Mouse (Mus musculus): ENCODE measurements around the gene Taf3. TPM values are rescaled to one million over a fixed set of nuclear protein-coding genes. Genes with fewer than 3 reads are reported as not detected.
A peak's percentile ranks its signal among the peaks of the same experiment; 100 is the strongest.

Taf3 gene
- polyA plus RNA-seq, 2 experiments: 9.2 to 12.4 TPM

DNA sequence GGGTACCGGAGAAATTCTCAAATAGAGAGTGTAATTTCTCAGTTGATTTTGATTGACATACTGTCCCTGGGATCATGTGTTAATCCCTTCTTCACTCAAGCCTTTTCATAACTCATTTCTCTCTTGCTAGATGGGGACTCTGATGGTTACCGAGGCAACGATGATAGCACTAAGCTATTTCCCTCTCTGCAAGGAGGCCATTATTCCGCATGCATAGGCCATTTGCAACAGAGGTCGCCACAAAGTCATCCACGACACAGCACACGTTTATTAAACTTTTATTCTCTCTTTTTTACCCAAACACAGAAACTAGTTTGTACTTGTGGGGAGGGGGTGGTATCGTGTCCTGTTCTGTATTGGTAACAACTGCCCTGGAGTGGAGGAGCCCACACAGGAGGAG is 150.6 kb downstream of the Taf3 start:
- peaks cover 70% of the 10 kb centered on the region for H3K27me3 ChIP-seq (ENCODE audit: control insufficient read depth, insufficient read depth, low read length)
- H3K4me1 ChIP-seq (ENCODE audit: control insufficient read depth, insufficient read depth, low read length): no peaks in the 10 kb centered on the region
- TF ChIP-seq POLR2A (IDR thresholded peaks at IDR 0.05; ENCODE audit: borderline replicate concordance, extremely low read depth, insufficient read depth, insufficient read length): no peak
- WGBS: 8% methylated on average over 8 of the region's 8 CpGs
- no peak overlapping the region for H3K4me3 ChIP-seq (replicated peaks; ENCODE audit: low read length)
- no peaks in the 10 kb centered on the region for H3K9me3 ChIP-seq (ENCODE audit: control insufficient read depth, low read length)
- ATAC-seq (ENCODE audit: low FRiP score, low read depth) (no peak), DNase-seq (ENCODE audit: low spot score) (no peak)
- no peak overlapping the region for H3K27ac ChIP-seq (replicated peaks; ENCODE audit: low read depth, low read length)
- no peak overlapping the region for H3K9ac ChIP-seq (ENCODE audit: low read depth, low read length, severe bottlenecking)
- no peak overlapping the region for H3K4me2 ChIP-seq (replicated peaks; ENCODE audit: low read depth, low read length, severe bottlenecking)
- no peaks in the 10 kb centered on the region for H3K36me3 ChIP-seq (ENCODE audit: control insufficient read depth, insufficient read depth, low read length)

DNA sequence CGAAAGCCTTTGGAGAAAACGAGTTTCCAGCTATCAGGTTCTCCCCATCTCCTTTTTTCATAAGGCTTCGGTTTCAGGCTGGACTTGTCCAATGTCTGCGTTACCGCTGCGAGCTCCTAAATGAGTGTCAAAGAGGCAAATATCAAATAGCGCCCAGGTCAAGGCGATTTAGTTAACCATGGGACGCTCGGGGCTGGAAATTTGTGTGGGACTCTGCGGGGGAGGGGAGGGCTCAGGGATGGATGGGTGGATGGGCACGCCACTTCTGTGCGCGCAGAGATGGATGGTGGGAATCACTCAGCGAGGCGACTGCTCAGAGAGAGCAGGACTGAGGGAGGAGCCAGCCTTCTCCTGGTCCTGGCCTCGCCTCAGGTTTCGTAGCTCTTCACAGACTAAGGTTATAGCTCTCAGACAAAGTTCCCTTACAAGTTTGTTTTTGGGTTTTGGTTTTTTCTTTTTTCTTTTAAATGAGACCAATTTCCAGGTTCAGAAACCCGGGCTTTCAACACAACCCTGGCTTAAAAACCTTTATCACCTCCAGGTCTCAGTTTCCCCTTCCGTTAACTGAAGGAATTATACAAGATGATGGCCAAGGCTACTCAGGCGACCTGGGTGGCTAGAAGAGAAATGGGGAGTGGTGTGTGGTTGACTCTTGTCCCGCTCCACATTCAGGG is 152.2 kb downstream of the Taf3 start:
- TF ChIP-seq POLR2A (IDR thresholded peaks at IDR 0.05; ENCODE audit: borderline replicate concordance, extremely low read depth, insufficient read depth, insufficient read length): no peak
- Histone ChIP-seq H3K4me3 (replicated peaks; ENCODE audit: low read length) (peak overlapping the region; percentile 16), H3K9ac (ENCODE audit: low read depth, low read length, severe bottlenecking) (no peak overlapping the region), H3K36me3 (ENCODE audit: control insufficient read depth, insufficient read depth, low read length) (no peaks in the 10 kb centered on the region), H3K27ac (replicated peaks; ENCODE audit: low read depth, low read length) (no peak overlapping the region), H3K4me1 (ENCODE audit: control insufficient read depth, insufficient read depth, low read length) (no peaks in the 10 kb centered on the region), H3K4me2 (replicated peaks; ENCODE audit: low read depth, low read length, severe bottlenecking) (no peak overlapping the region; the same call in 1 of the 2 replicates), H3K9me3 (ENCODE audit: control insufficient read depth, low read length) (no peaks in the 10 kb centered on the region), H3K27me3 (ENCODE audit: control insufficient read depth, insufficient read depth, low read length) (peaks cover 81% of the 10 kb centered on the region)
- under 1% methylated on average over 22 of the region's 22 CpGs for WGBS
- no peak for ATAC-seq (ENCODE audit: low FRiP score, low read depth)
- no peak for DNase-seq (ENCODE audit: low spot score)

DNA sequence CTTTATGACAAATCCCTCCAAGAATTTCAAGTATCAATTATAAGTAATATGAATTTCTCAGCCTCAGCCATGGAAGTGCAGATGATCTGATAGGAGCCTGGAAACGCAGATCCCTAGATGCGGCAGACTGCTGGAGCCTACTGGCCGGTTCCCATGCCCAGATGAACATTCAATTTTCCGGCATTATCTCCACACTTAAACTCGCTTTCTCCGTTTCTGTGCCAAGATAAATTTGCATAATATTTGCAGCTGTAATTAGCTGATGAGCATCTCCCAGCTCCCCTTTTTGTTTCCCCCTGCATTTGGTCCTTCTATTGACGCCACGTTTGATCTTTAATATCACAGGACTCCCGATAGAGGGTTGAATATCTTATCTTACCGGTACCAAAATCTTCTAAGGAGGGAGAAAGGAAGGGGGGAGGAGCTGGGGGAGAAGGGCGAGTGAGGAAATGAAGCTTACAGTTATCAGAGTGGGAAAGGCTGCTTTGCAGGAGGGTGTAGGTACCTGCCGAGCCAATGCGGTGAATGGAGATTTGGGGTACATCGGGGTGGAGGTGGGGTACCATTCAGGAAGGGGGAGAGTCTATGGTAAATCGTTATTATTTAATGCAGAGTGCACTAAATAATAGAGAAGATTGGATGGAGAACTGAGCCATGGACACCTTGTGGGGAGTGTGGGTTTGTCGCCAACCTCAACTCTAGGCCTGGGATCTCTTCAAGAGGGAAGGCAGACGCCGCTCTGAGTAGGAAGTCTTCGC is 153.4 kb downstream of the Taf3 start:
- Histone ChIP-seq H3K9ac (ENCODE audit: low read depth, low read length, severe bottlenecking) (no peak overlapping the region), H3K4me2 (replicated peaks; ENCODE audit: low read depth, low read length, severe bottlenecking) (no peak overlapping the region), H3K36me3 (ENCODE audit: control insufficient read depth, insufficient read depth, low read length) (no peaks in the 10 kb centered on the region), H3K27ac (replicated peaks; ENCODE audit: low read depth, low read length) (no peak overlapping the region), H3K27me3 (ENCODE audit: control insufficient read depth, insufficient read depth, low read length) (peaks cover 94% of the 10 kb centered on the region), H3K4me3 (replicated peaks; ENCODE audit: low read length) (no peak overlapping the region), H3K4me1 (ENCODE audit: control insufficient read depth, insufficient read depth, low read length) (no peaks in the 10 kb centered on the region), H3K9me3 (ENCODE audit: control insufficient read depth, low read length) (no peaks in the 10 kb centered on the region)
- no peak for TF ChIP-seq POLR2A (IDR thresholded peaks at IDR 0.05; ENCODE audit: borderline replicate concordance, extremely low read depth, insufficient read depth, insufficient read length)
- DNase-seq (ENCODE audit: low spot score): no peak
- ATAC-seq (ENCODE audit: low FRiP score, low read depth): no peak
- WGBS: 2% methylated on average over 19 of the region's 19 CpGs

DNA sequence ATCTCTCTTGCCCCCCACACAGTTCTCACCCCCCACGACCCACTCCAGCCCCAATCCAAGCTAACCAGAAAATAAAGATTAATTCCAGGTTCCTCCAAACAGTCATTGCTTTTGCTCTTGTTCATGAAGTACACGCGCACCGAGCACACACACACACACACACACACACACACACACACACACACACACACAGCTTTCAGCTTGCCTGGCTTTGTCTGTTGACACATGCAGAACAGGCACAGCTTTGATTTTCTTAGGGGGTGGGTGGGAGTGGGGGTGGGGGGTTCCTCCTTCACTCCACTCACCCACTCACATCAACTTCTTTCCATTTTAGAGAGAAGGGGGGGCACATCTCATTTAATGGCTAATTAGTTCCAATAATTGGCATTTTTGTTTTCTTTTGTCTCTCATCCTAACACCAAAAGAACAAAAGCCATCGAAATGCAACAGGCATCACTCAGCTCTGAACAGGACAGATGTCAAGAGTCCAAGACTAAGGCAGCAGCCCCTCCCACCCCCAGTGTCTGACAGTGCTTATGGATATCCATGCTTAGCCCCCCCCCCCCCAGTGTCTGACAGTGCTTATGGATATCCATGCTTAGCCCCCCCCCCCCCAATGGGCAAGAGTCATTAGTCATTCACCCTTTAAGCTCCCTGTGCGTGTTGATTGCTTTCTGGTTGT is 155.0 kb downstream of the Taf3 start:
- Histone ChIP-seq H3K9ac (ENCODE audit: low read depth, low read length, severe bottlenecking) (no peak overlapping the region), H3K4me1 (ENCODE audit: control insufficient read depth, insufficient read depth, low read length) (0 out of 2 replicates have a peak, but pooled peaks cover 2% of the 10 kb centered on the region), H3K27me3 (ENCODE audit: control insufficient read depth, insufficient read depth, low read length) (peaks cover 95% of the 10 kb centered on the region), H3K9me3 (ENCODE audit: control insufficient read depth, low read length) (no peaks in the 10 kb centered on the region), H3K36me3 (ENCODE audit: control insufficient read depth, insufficient read depth, low read length) (no peaks in the 10 kb centered on the region), H3K27ac (replicated peaks; ENCODE audit: low read depth, low read length) (no peak overlapping the region), H3K4me3 (replicated peaks; ENCODE audit: low read length) (no peak overlapping the region), H3K4me2 (replicated peaks; ENCODE audit: low read depth, low read length, severe bottlenecking) (no peak overlapping the region)
- ATAC-seq (ENCODE audit: low FRiP score, low read depth) (no peak), DNase-seq (ENCODE audit: low spot score) (no peak)
- TF ChIP-seq POLR2A (IDR thresholded peaks at IDR 0.05; ENCODE audit: borderline replicate concordance, extremely low read depth, insufficient read depth, insufficient read length): no peak
- WGBS: 0% methylated on average over 6 of the region's 6 CpGs

DNA sequence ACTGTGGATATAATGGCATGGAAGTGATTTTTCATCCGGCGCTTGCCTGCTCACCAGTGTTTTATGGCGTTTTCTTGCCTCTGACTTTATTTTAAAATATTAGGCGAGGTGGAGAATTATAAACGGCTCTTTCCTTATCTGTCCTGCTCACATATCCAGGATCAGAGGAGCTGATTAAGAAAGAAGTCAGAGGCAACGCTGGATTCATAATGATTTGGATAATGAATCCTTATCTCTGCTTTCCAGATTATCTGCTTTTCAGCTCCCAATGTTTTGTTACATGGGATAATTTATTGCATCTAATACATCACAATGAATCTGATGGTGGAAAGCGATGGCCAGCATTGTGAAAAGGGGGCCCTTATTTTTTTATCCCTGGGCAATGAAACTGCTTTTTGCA is 155.9 kb downstream of the Taf3 start:
- no peak overlapping the region for H3K4me2 ChIP-seq (replicated peaks; ENCODE audit: low read depth, low read length, severe bottlenecking)
- no peak overlapping the region for H3K27ac ChIP-seq (replicated peaks; ENCODE audit: low read depth, low read length)
- 0 out of 2 replicates have a peak, but pooled peaks cover 2% of the 10 kb centered on the region for H3K4me1 ChIP-seq (ENCODE audit: control insufficient read depth, insufficient read depth, low read length)
- H3K9me3 ChIP-seq (ENCODE audit: control insufficient read depth, low read length): no peaks in the 10 kb centered on the region
- 1% methylated on average over 7 of the region's 7 CpGs for WGBS
- H3K9ac ChIP-seq (ENCODE audit: low read depth, low read length, severe bottlenecking): no peak overlapping the region
- DNase-seq (ENCODE audit: low spot score) (no peak), ATAC-seq (ENCODE audit: low FRiP score, low read depth) (no peak)
- H3K36me3 ChIP-seq (ENCODE audit: control insufficient read depth, insufficient read depth, low read length): no peaks in the 10 kb centered on the region
- peaks cover 95% of the 10 kb centered on the region for H3K27me3 ChIP-seq (ENCODE audit: control insufficient read depth, insufficient read depth, low read length)
- H3K4me3 ChIP-seq (replicated peaks; ENCODE audit: low read length): no peak overlapping the region
- TF ChIP-seq POLR2A (IDR thresholded peaks at IDR 0.05; ENCODE audit: borderline replicate concordance, extremely low read depth, insufficient read depth, insufficient read length): no peak
